Mouse (Mus musculus) stomach, postnatal 0 days (tissue): ENCODE measurements at regions not wholly inside any gene's neighbourhood (a gene's known extent, or its start where the extent isn't known, plus 50 kb on each side); places are given as distances from the start of the nearest gene placed in this dataset.
"Not testable (repeated sequence)": the region's sequence is repeated elsewhere in the genome, so short reads cannot be mapped to it uniquely, and the experiment has no call there.

Source experiments
- ATAC-seq: fragments of 200-750 bp; cut with Nextera tagmentation; 2 replicates; pipeline ENCODE4 v1.8.0; 2017; ENCODE audit not compliant: low FRiP score, low TSS enrichment
- DNase-seq: peaks from one replicate; pipeline ENCODE4 v3.0.0-alpha.2; 2016; ENCODE audit warnings: low spot score
- H3K27ac ChIP-seq: fragments of 300-500 bp; sonication (generic); replicated peaks from 2 replicates; pipeline ENCODE4 v1.5.1; 2014; ENCODE audit warnings: mild to moderate bottlenecking, control low read depth
- H3K27me3 ChIP-seq: fragments of 300-500 bp; sonication (generic); 2 replicates; pipeline ENCODE4 v1.6.1; 2014; ENCODE audit warnings: low read length; ENCODE audit not compliant: control insufficient read depth, insufficient read depth
- H3K36me3 ChIP-seq: fragments of 300-500 bp; sonication (generic); 2 replicates; pipeline ENCODE4 v1.6.1; 2014; ENCODE audit warnings: low read length, mixed read lengths; ENCODE audit not compliant: control insufficient read depth, insufficient read depth
- H3K4me1 ChIP-seq: fragments of 300-500 bp; sonication (generic); replicated peaks from 2 replicates; pipeline ENCODE4 v1.6.1; 2014; ENCODE audit warnings: antibody characterized with exemption; ENCODE audit not compliant: control insufficient read depth, insufficient read depth
- H3K4me2 ChIP-seq: fragments of 300-500 bp; sonication (generic); replicated peaks from 2 replicates; pipeline ENCODE4 v1.6.1; 2014; ENCODE audit warnings: low read depth, mild to moderate bottlenecking, control low read depth, moderate library complexity
- H3K4me3 ChIP-seq: fragments of 300-500 bp; sonication (generic); 2 replicates; pipeline ENCODE4 v1.5.1; 2014; ENCODE audit warnings: low read depth, low read length, control low read depth
- H3K9ac ChIP-seq: fragments of 300-500 bp; sonication (generic); 2 replicates; pipeline ENCODE4 v1.6.1; 2014; ENCODE audit warnings: mild to moderate bottlenecking, low read length, control low read depth, mixed read lengths
- H3K9me3 ChIP-seq: fragments of 300-500 bp; sonication (generic); 2 replicates; pipeline ENCODE4 v1.6.1; 2016; ENCODE audit warnings: low read length; ENCODE audit not compliant: control insufficient read depth
- CTCF ChIP-seq: IDR thresholded peaks from 2 replicates; pipeline ENCODE4 v1.5.1; 2016; ENCODE audit warnings: antibody characterized with exemption, low read depth, mild to moderate bottlenecking, moderate library complexity
- EP300 ChIP-seq: optimal IDR thresholded peaks from 2 replicates; pipeline ENCODE3; 2016; ENCODE audit warnings: antibody characterized with exemption
- WGBS: fragments of 180-500 bp; shearing (Covaris S2); extraction: QIAGEN DNeasy Blood & Tissue Kit; methylation state at CpG from one replicate; pipeline ENCODE4 v1.1.7; 2014; 5-methylcytosine and 5-hydroxymethylcytosine counted together

- no peaks in the 10 kb centered on the region for H3K36me3 ChIP-seq
- ATAC-seq (no peak), DNase-seq (no peak)
- no peak overlapping the region for H3K9ac ChIP-seq
- TF ChIP-seq CTCF: peak; percentile 74
- TF ChIP-seq EP300: no peak
- no peaks in the 10 kb centered on the region for H3K4me1 ChIP-seq
- no peaks in the 10 kb centered on the region for H3K27me3 ChIP-seq
- H3K4me3 ChIP-seq: no peak overlapping the region
- 2% methylated on average over 3 of the region's 3 CpGs for WGBS
- no peak overlapping the region for H3K4me2 ChIP-seq
- no peak overlapping the region for H3K27ac ChIP-seq
- H3K9me3 ChIP-seq: no peaks in the 10 kb centered on the region
Measured at GRCm38 (mm10) chr10:27761402-27761801, 141.8 kb upstream of the Lama2 start.

- ATAC-seq (no peak), DNase-seq (no peak)
- no peaks in the 10 kb centered on the region for H3K9me3 ChIP-seq
- H3K9ac ChIP-seq: no peak overlapping the region
- TF ChIP-seq CTCF (no peak), EP300 (no peak)
- H3K4me1 ChIP-seq: no peaks in the 10 kb centered on the region
- 15% methylated on average over 1 of the region's 1 CpGs for WGBS
- no peak overlapping the region for H3K4me2 ChIP-seq
- no peaks in the 10 kb centered on the region for H3K36me3 ChIP-seq
- H3K4me3 ChIP-seq: no peak overlapping the region
- no peaks in the 10 kb centered on the region for H3K27me3 ChIP-seq
- H3K27ac ChIP-seq: no peak overlapping the region
Measured at GRCm38 (mm10) chr10:27802368-27802767, 182.8 kb upstream of the Lama2 start.

GRCm38 (mm10) chr10:27809539-27809938 is 190.0 kb upstream of the Lama2 start:
- no peaks in the 10 kb centered on the region for H3K9me3 ChIP-seq
- WGBS: 40% methylated on average over 2 of the region's 2 CpGs
- no peak for ATAC-seq
- no peak overlapping the region for H3K4me3 ChIP-seq
- no peaks in the 10 kb centered on the region for H3K27me3 ChIP-seq
- H3K4me1 ChIP-seq: no peaks in the 10 kb centered on the region
- no peak overlapping the region for H3K4me2 ChIP-seq
- DNase-seq: no peak
- no peak overlapping the region for H3K9ac ChIP-seq
- no peaks in the 10 kb centered on the region for H3K36me3 ChIP-seq
- no peak for TF ChIP-seq EP300
- no peak for TF ChIP-seq CTCF
- H3K27ac ChIP-seq: no peak overlapping the region

- 93% methylated on average over 8 of the region's 9 CpGs for WGBS
- DNase-seq, H3K4me1 ChIP-seq, H3K36me3 ChIP-seq, H3K4me2 ChIP-seq, H3K9me3 ChIP-seq, ATAC-seq, H3K27ac ChIP-seq, H3K4me3 ChIP-seq, H3K9ac ChIP-seq, H3K27me3 ChIP-seq: not testable (repeated sequence)
Measured at GRCm38 (mm10) chr10:27825671-27826070, 206.1 kb upstream of the Lama2 start.

GRCm38 (mm10) chr10:27828346-27828745 is 208.8 kb upstream of the Lama2 start:
- Histone ChIP-seq H3K4me3 (no peak overlapping the region), H3K4me1 (no peaks in the 10 kb centered on the region), H3K27me3 (no peaks in the 10 kb centered on the region), H3K4me2 (no peak overlapping the region), H3K27ac (no peak overlapping the region), H3K9ac (no peak overlapping the region), H3K36me3 (no peaks in the 10 kb centered on the region), H3K9me3 (no peaks in the 10 kb centered on the region)
- TF ChIP-seq CTCF: no peak
- ATAC-seq (no peak), DNase-seq (no peak)
- WGBS: 73% methylated on average over 1 of the region's 1 CpGs

- Histone ChIP-seq H3K9me3 (no peaks in the 10 kb centered on the region), H3K9ac (no peak overlapping the region), H3K36me3 (no peaks in the 10 kb centered on the region), H3K27ac (no peak overlapping the region), H3K4me2 (no peak overlapping the region), H3K27me3 (no peaks in the 10 kb centered on the region), H3K4me1 (no peaks in the 10 kb centered on the region), H3K4me3 (no peak overlapping the region)
- WGBS: 75% methylated on average over 1 of the region's 1 CpGs
- TF ChIP-seq CTCF: no peak
- no peak for TF ChIP-seq EP300
- no peak for DNase-seq
- no peak for ATAC-seq
Measured at GRCm38 (mm10) chr10:27838666-27839065, 219.1 kb upstream of the Lama2 start.
